Mouse (Mus musculus) neural tube, embryonic 12.5 days (tissue): ENCODE measurements around the gene Mink1. TPM values are rescaled to one million over a fixed set of nuclear protein-coding genes. Genes with fewer than 3 reads are reported as not detected.

Experiments used
- ATAC-seq: fragments of 200-750 bp; cut with Nextera tagmentation; 2 replicates; pipeline ENCODE4 v1.8.0; 2017; ENCODE audit warnings: low read depth, mild to moderate bottlenecking, moderate TSS enrichment, moderate library complexity; ENCODE audit not compliant: low FRiP score
- H3K27ac ChIP-seq: fragments of 300-500 bp; sonication (generic); 2 replicates; pipeline ENCODE4 v1.5.1; 2016
- H3K27me3 ChIP-seq: fragments of 300-500 bp; sonication (generic); replicated peaks from 2 replicates; pipeline ENCODE4 v1.6.1; 2016; ENCODE audit warnings: mild to moderate bottlenecking
- H3K36me3 ChIP-seq: fragments of 300-500 bp; sonication (generic); 2 replicates; pipeline ENCODE4 v1.6.1; 2016; ENCODE audit warnings: mild to moderate bottlenecking
- H3K4me1 ChIP-seq: fragments of 300-500 bp; sonication (generic); 2 replicates; pipeline ENCODE4 v1.6.1; 2016
- H3K4me2 ChIP-seq: fragments of 300-500 bp; sonication (generic); replicated peaks from 2 replicates; pipeline ENCODE4 v1.6.1; 2016; ENCODE audit warnings: mild to moderate bottlenecking
- H3K4me3 ChIP-seq: fragments of 300-500 bp; sonication (generic); 2 replicates; pipeline ENCODE4 v1.5.1; 2016
- H3K9ac ChIP-seq: fragments of 300-500 bp; sonication (generic); 2 replicates; pipeline ENCODE4 v1.6.1; 2016; ENCODE audit warnings: mild to moderate bottlenecking
- H3K9me3 ChIP-seq: fragments of 300-500 bp; sonication (generic); 2 replicates; pipeline ENCODE4 v1.6.1; 2016; ENCODE audit warnings: mild to moderate bottlenecking
- WGBS: fragments of 180-500 bp; shearing (Covaris S2); methylation state at CpG from one replicate; pipeline ENCODE4 v1.1.7; 2016; 5-methylcytosine and 5-hydroxymethylcytosine counted together
- polyA plus RNA-seq: library from polyadenylated mRNA; unstranded; fragments of >200 nt; fragmentation: Nextera tagmentation; extraction: Ambion mirVana; gene quantifications from 2 replicates; pipeline ENCODE4 v1.2.1, GENCODE M21; 2016

Gene Mink1
- polyA plus RNA-seq, 1 experiment from 2014 or later, result 16.6 TPM

DNA sequence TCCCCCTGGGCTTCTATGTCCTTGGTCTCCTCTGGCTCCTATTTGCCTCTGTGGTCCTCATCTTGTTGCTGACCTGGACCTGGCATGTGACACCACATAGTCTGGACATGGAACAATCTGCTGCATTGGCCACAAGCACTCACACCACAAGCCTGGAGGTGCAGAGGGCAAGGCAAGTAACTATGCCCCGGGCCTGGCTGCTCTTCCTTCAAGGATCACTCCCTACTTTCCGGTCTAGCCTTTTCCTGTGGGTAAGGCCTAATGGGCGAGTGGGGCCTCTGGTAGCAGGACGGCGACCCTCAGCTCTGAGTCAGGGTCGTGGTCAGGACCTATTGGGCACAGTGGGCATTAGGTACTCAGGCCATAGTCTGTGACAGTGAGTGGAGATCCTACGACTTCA lies 78.6 kb downstream of the Mink1 start:
- Histone ChIP-seq H3K4me1 (peaks cover 13% of the 10 kb centered on the region), H3K36me3 (peaks cover 26% of the 10 kb centered on the region), H3K4me3 (no peak overlapping the region), H3K27me3 (no peaks in the 10 kb centered on the region; the same call in 1 of the 2 replicates), H3K9me3 (no peaks in the 10 kb centered on the region), H3K27ac (no peak overlapping the region), H3K9ac (no peak overlapping the region), H3K4me2 (no peak overlapping the region)
- WGBS, result 86% methylated on average over 7 of the region's 7 CpGs
- no peak for ATAC-seq

DNA sequence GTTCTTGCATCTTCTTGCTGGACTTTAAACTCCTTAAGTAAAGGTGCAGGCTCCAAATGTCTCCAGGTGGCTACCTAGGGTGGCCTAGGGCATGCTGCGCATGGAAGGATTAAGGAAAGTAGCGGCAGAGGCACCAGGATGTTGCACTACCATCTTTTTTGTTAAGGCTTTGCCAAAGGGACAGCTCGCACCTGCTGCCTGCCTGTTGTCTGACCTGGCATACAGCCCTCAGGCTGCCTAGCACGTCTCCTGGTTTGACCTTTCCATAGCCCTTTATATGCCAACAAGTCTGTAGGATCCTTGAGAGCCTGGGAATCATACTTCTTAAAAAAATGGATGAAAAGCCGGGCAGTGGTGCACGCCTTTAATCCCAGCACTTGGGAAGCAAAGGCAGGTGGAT lies 80.4 kb downstream of the Mink1 start:
- Histone ChIP-seq H3K4me3 (no peak overlapping the region), H3K4me1 (peaks cover 19% of the 10 kb centered on the region), H3K27me3 (no peaks in the 10 kb centered on the region; the same call in 1 of the 2 replicates), H3K9me3 (no peaks in the 10 kb centered on the region), H3K27ac (no peak overlapping the region), H3K36me3 (peaks cover 26% of the 10 kb centered on the region), H3K4me2 (no peak overlapping the region), H3K9ac (no peak overlapping the region)
- ATAC-seq, result no peak
- 92% methylated on average over 6 of the region's 6 CpGs for WGBS

DNA sequence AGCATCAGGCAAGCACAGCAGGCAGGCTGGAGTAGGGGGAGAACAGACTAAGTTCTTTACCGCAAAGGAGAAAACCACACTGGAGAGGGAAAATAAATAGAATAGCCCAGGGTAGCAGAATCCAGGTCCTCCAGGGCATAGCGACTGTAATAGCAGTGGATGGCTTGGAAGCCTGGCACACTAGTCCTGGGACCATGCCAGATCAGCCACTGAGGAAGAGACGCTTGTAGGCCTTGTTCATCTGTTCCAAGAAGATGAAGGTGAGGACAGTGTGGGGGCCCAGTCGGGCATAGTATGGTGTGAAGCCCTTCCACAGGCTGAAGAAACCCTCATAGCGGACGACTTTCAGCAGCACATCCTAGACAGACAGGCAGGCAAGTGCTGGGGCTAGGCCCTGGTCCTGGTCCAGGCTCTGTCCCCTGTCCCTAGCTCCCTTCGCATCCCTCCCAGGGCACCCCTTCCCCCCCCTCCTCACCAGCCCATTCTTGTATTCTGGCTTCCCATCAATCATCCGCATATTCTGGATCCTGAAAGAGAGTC lies 82.0 kb downstream of the Mink1 start:
- H3K4me3 ChIP-seq, result no peak overlapping the region
- H3K4me1 ChIP-seq, result peaks cover 32% of the 10 kb centered on the region
- H3K4me2 ChIP-seq, result no peak overlapping the region
- 0 out of 2 replicates have a peak overlapping the region, but pooled peaks have one; percentile 21 for H3K9ac ChIP-seq
- WGBS, result 96% methylated on average over 8 of the region's 8 CpGs
- H3K36me3 ChIP-seq, result peaks cover 34% of the 10 kb centered on the region
- no peak for ATAC-seq
- H3K9me3 ChIP-seq, result no peaks in the 10 kb centered on the region
- H3K27ac ChIP-seq, result no peak overlapping the region
- H3K27me3 ChIP-seq, result no peaks in the 10 kb centered on the region; the same call in 1 of the 2 replicates

DNA sequence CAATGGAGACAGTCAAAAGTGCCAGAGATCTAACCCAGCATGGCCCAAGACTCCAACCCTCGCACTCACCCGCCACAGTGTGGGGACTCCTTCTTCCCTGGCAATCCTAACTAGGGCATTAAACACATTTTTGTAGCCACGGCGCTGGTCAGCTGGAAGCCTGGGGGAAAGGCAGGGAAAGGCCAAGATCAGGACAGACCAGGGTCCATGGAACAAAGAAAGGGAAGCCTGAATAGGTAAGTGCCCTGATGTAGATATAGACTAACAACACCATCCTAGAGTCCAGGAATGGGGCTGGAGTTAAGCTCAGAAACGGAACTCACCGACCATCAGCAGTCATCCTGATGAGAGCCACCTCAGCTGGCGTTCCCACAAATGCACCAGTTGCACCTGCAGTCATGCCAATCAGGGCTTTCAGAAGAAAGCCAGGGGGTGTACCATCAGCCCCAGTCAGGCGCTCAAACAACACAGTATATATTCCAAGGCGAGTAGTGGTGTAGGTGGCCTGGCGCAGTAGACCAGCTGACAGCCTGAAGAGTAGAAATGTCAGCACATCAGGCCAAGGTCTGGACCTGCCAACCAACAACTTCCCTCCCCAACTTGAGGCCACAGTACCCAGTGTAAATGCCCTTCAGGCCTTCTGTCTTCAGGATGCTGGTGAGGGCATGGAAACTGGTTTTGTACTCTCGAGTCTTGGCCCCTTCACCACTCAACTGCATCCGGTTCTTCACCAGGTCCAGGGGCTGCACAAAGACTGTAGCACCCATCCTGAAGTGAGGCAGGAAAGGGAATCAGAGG lies 83.0 kb downstream of the Mink1 start:
- no peak overlapping the region for H3K27ac ChIP-seq

DNA sequence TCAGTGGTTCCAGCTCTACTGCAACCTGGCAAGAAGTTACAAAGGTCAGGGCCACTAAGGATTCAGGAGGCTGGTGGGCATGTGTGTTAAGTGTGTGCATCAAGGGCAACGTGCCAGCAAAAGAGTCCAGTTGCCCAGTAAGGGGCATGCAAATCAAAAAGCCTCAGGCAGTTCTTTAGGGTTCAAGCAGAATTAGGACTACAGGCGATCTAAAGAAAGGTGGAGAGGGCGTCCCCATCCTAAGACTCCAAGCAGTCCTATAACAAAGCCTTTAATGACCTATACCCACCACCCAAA lies 83.5 kb downstream of the Mink1 start:
- Histone ChIP-seq H3K4me1 (peaks cover 38% of the 10 kb centered on the region), H3K27ac (0 out of 2 replicates have a peak overlapping the region, but pooled peaks have one; percentile 59), H3K4me2 (peak overlapping the region; percentile 86), H3K9ac (peak overlapping the region; percentile 81), H3K36me3 (peaks cover 50% of the 10 kb centered on the region), H3K4me3 (peak overlapping the region; percentile 67), H3K9me3 (no peaks in the 10 kb centered on the region), H3K27me3 (no peaks in the 10 kb centered on the region)
- ATAC-seq, result peak; percentile 5; the same call in 1 of the 2 replicates
- WGBS, result 21% methylated on average over 3 of the region's 3 CpGs

More for the DNA sequence above, 83.0 kb downstream of the Mink1 start:
- H3K4me3 ChIP-seq, result peak overlapping the region; percentile 67
- H3K9ac ChIP-seq, result peak overlapping the region; percentile 81
- H3K4me2 ChIP-seq, result peak overlapping the region; percentile 86
- no peak for ATAC-seq
- WGBS, result 93% methylated on average over 12 of the region's 12 CpGs
- H3K36me3 ChIP-seq, result peaks cover 44% of the 10 kb centered on the region
- no peaks in the 10 kb centered on the region for H3K9me3 ChIP-seq
- H3K4me1 ChIP-seq, result peaks cover 33% of the 10 kb centered on the region
- H3K27me3 ChIP-seq, result no peaks in the 10 kb centered on the region; the same call in 1 of the 2 replicates

DNA sequence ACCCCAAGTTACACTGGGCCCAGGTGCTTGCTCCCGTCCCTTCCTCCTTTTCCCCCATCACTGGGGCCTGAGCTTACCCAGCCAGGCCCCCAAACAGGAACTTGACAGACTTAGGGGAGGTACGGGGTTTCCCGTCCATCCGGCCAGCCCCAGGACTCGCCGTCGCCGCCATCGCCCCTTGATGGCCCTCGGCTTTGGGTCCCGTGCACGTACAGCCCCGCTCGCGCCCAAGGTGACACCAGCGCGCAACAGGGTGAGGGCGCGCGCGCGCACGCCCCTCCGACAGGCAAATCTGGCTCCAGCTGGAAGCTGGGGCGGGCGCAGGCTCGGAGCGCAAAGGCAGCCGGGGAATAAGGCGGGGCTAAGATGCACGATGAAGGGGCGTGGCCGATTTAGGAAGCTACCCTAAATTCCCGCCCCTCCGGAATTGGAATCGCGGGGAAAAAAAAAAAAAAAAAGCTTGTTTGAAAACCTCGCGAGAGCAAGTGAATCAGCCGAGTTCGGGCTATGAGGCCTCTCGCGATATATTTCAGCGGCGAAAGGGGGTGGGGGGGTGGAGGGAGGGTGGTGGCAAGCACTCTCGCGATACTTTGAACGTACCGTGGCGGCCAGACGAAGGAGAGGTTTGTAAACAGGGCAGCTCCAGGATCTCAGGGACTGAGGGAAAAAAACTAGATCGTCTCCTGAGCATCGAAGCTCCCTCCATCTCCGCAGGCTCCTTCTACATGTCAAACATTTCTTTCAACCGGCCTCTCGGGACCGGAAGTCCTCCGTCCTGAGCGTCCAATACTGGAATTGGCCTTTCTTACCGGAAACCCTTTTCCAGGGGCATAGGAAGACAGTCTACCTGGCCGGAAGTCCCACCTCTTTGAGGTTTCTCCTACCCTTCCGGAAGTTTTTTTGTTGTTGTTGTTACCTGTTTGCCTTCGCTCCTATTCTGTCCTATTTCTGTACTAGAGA lies 84.3 kb downstream of the Mink1 start, which contains the start of the genes Rnf167 and Slc25a11:
Gene Rnf167, plus strand, starts transcription at position 545 of the 960 bp plus-strand sequence.
Gene Slc25a11, minus strand, starts transcription at position 789 of the 960 bp plus-strand sequence.
- under 1% methylated on average over 63 of the region's 63 CpGs for WGBS
- Histone ChIP-seq H3K27ac (peak within 1 kb of the TSS; percentile 88), H3K36me3 (peaks cover 56% of the 10 kb centered on the region), H3K4me1 (peaks cover 41% of the 10 kb centered on the region), H3K9ac (peak within 1 kb of the TSS; percentile 86), H3K9me3 (no peaks in the 10 kb centered on the region), H3K4me2 (peak within 1 kb of the TSS; percentile 99), H3K4me3 (peak within 1 kb of the TSS; percentile 70), H3K27me3 (no peaks in the 10 kb centered on the region)
- peak; percentile 86 for ATAC-seq

DNA sequence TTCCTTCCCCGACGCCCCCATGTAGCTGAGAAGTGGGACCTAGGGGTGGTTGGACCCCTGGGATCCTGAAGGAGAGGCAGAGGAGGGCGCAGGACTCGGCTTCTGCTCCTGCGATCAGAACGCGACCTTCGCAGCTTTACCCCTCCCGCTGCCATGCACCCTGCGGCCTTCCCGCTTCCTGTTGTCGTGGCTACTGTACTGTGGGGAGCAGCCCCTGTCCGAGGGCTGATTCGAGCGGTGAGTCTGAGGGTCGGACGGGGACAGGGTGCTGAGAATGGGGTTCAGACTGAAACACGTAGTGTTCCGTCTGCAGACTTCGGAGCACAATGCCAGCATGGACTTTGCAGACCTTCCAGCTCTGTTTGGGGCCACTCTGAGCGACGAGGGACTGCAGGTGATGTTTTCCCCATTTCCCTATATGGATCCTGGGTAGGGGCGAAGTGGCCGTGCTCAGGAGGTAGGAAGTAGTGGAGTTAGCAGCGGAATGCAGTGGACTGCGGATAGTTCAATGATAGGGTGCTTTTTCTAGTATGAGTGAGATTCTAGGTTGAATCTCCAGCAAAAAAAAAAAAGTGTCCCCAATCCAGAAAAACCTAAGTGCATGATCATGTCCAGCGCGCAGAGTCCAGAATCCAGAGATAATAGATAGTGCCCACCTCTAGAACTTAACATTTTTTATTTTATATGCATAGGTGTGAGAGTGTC lies 85.2 kb downstream of the Mink1 start:
- ATAC-seq, result peak; percentile 27; the same call in 1 of the 2 replicates
- Histone ChIP-seq H3K4me3 (peak overlapping the region; percentile 70), H3K36me3 (peaks cover 62% of the 10 kb centered on the region), H3K4me1 (peaks cover 50% of the 10 kb centered on the region), H3K27me3 (no peaks in the 10 kb centered on the region), H3K9me3 (no peaks in the 10 kb centered on the region), H3K4me2 (peak overlapping the region; percentile 99), H3K27ac (peak overlapping the region; percentile 88), H3K9ac (peak overlapping the region; percentile 86)
- WGBS, result 3% methylated on average over 28 of the region's 28 CpGs

DNA sequence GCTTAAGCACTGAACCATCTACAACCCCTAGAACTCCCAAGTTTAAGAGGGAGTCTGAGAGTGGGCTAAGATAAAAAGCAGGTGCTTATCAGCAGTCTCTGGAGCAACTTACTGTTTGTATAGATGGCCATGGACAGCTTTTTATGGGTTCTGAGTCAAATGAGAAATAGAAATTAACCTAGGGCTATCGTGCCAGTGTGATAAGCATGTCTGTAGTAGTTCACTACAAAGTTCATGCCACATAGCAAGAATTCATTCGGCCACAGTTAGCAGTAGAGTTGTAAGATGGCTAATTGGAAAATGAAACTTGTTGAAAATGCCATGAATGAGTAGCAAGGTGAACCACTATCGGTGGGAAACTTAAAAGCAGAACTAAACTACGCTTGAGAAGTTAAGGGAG lies 85.8 kb downstream of the Mink1 start:
- Histone ChIP-seq H3K36me3 (peaks cover 58% of the 10 kb centered on the region), H3K27me3 (no peaks in the 10 kb centered on the region), H3K4me3 (peak overlapping the region; percentile 70), H3K4me1 (peaks cover 54% of the 10 kb centered on the region), H3K9me3 (no peaks in the 10 kb centered on the region), H3K4me2 (peak overlapping the region; percentile 99), H3K27ac (no peak overlapping the region), H3K9ac (peak overlapping the region; percentile 86; the same call in 1 of the 2 replicates)
- no peak for ATAC-seq
- WGBS, result 87% methylated on average over 4 of the region's 4 CpGs

DNA sequence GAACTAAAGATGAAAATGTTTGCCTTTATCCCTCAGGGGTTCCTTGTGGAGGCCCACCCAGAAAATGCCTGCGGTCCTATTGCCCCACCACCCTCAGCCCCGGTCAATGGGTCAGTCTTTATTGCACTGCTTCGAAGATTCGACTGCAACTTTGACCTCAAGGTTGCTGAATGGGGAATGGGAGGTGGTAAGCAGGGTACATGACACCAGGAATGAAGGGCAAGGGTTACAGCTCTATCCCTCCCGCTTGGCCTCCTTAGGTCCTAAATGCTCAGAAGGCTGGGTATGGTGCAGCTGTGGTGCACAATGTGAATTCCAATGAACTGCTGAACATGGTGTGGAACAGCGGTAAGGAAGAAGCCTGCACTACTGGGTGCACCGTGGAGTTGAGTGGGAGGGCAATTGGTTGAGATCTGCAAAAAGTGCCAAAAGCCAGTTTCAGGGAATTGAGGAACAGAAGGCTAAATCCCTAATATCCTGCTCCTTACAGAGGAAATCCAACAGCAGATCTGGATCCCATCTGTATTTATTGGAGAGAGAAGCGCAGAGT lies 86.6 kb downstream of the Mink1 start:
- no peaks in the 10 kb centered on the region for H3K9me3 ChIP-seq
- H3K4me1 ChIP-seq, result peaks cover 54% of the 10 kb centered on the region
- peaks cover 52% of the 10 kb centered on the region for H3K36me3 ChIP-seq
- H3K27me3 ChIP-seq, result no peaks in the 10 kb centered on the region
- peak overlapping the region; percentile 99; the same call in 1 of the 2 replicates for H3K4me2 ChIP-seq
- H3K9ac ChIP-seq, result no peak overlapping the region
- 85% methylated on average over 8 of the region's 8 CpGs for WGBS
- no peak overlapping the region for H3K27ac ChIP-seq
- H3K4me3 ChIP-seq, result no peak overlapping the region
- no peak for ATAC-seq

DNA sequence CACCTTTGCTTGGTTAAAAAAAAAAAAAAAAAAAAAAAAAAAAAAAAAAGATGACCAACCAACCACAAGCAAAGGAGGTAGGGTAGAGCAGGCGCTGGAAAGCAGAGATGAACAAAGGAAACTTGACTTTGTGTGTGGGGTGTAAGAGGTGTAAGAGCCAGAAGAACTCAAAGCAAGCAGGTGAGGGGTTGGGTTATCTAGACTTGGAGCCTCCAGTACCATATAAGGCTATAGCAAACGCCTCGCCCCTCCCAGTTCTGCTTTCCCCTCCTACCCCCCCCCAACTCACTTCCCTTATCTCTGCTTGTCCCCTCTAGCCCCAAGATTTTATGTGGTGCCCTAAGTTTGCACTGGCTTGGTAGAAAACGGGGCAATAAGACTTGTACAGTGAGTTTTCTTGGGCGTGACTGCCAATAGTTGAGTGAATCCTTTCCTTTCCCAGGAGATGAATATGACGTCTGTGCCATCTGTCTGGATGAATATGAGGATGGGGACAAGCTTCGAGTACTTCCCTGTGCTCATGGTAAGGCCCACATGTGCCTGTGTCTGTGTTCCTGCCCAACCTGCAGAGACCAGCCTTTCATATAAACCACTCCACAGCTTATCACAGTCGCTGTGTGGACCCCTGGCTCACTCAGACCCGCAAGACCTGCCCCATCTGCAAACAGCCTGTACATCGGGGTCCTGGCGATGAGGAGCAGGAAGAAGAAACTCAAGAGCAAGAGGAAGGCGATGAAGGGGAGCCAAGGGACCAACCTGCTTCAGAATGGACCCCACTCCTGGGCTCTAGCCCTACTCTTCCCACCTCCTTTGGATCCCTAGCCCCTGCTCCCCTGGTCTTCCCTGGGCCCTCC lies 87.9 kb downstream of the Mink1 start:
- H3K27ac ChIP-seq, result no peak overlapping the region
- H3K4me3 ChIP-seq, result no peak overlapping the region
- no peaks in the 10 kb centered on the region for H3K9me3 ChIP-seq
- 85% methylated on average over 12 of the region's 12 CpGs for WGBS
- no peak overlapping the region for H3K9ac ChIP-seq
- peaks cover 52% of the 10 kb centered on the region for H3K4me1 ChIP-seq
- H3K27me3 ChIP-seq, result no peaks in the 10 kb centered on the region
- no peak for ATAC-seq
- H3K4me2 ChIP-seq, result 0 out of 2 replicates have a peak overlapping the region, but pooled peaks have one; percentile 6
- peaks cover 39% of the 10 kb centered on the region for H3K36me3 ChIP-seq
